Mouse (Mus musculus) midbrain, embryonic 12.5 days (tissue): Measurements from ENCODE around the gene Rnaset2b. TPM values are rescaled to one million over a fixed set of nuclear protein-coding genes. Genes with fewer than 3 reads are reported as not detected.
"Not testable (repeated sequence)": the region's sequence is repeated elsewhere in the genome, so short reads cannot be mapped to it uniquely, and the experiment has no call there.

Source experiments
- ATAC-seq: fragments of 200-750 bp; cut with Nextera tagmentation; 2 replicates; pipeline ENCODE4 v1.8.0; 2017; ENCODE audit warnings: low read depth, moderate TSS enrichment, moderate library complexity; ENCODE audit not compliant: low FRiP score
- H3K27ac ChIP-seq: fragments of 300-500 bp; sonication (generic); replicated peaks from 2 replicates; pipeline ENCODE4 v1.5.1; 2016; ENCODE audit warnings: mild to moderate bottlenecking
- H3K27me3 ChIP-seq: fragments of 300-500 bp; sonication (generic); 2 replicates; pipeline ENCODE4 v1.6.1; 2016; ENCODE audit warnings: mild to moderate bottlenecking
- H3K36me3 ChIP-seq: fragments of 300-500 bp; sonication (generic); 2 replicates; pipeline ENCODE4 v1.6.1; 2016
- H3K4me1 ChIP-seq: fragments of 300-500 bp; sonication (generic); 2 replicates; pipeline ENCODE4 v1.6.1; 2016
- H3K4me2 ChIP-seq: fragments of 300-500 bp; sonication (generic); replicated peaks from 2 replicates; pipeline ENCODE4 v1.6.1; 2016; ENCODE audit warnings: mild to moderate bottlenecking, moderate library complexity
- H3K4me3 ChIP-seq: fragments of 300-500 bp; sonication (generic); 2 replicates; pipeline ENCODE4 v1.5.1; 2016; ENCODE audit warnings: mild to moderate bottlenecking
- H3K9ac ChIP-seq: fragments of 300-500 bp; sonication (generic); replicated peaks from 2 replicates; pipeline ENCODE4 v1.6.1; 2016; ENCODE audit warnings: mild to moderate bottlenecking, moderate library complexity
- H3K9me3 ChIP-seq: fragments of 300-500 bp; sonication (generic); 2 replicates; pipeline ENCODE4 v1.6.1; 2016; ENCODE audit warnings: mild to moderate bottlenecking
- WGBS: fragments of 180-500 bp; shearing (Covaris S2); methylation state at CpG from one replicate; pipeline ENCODE4 v1.1.7; 2016; 5-methylcytosine and 5-hydroxymethylcytosine counted together
- polyA plus RNA-seq: library from polyadenylated mRNA; unstranded; fragments of >200 nt; fragmentation: Nextera tagmentation; extraction: Ambion mirVana; gene quantifications from 2 replicates; pipeline ENCODE4 v1.2.1, GENCODE M21; 2016

The Rnaset2b gene
- polyA plus RNA-seq, 1 experiment from 2014 or later = 97.5 TPM

- H3K4me2 ChIP-seq, H3K4me3 ChIP-seq, H3K9ac ChIP-seq, H3K27ac ChIP-seq, H3K9me3 ChIP-seq, H3K4me1 ChIP-seq, ATAC-seq, H3K27me3 ChIP-seq, H3K36me3 ChIP-seq: not testable (repeated sequence)
- WGBS = 67% methylated on average over 3 of the region's 6 CpGs
Measured at GRCm38 (mm10) chr17:7030622-7031174, 60.3 kb downstream of the Rnaset2b start.

GRCm38 (mm10) chr17:7033192-7034166, 63.0 kb downstream of the Rnaset2b start:
- H3K9me3 ChIP-seq, ATAC-seq, H3K4me1 ChIP-seq, H3K36me3 ChIP-seq, H3K4me3 ChIP-seq, H3K4me2 ChIP-seq, H3K27ac ChIP-seq, H3K9ac ChIP-seq, H3K27me3 ChIP-seq: not testable (repeated sequence)
- WGBS = 64% methylated on average over 3 of the region's 17 CpGs

Other genes starting within 250 kb of the Rnaset2b start
- gene Ezr, start 187.8 kb upstream of the Rnaset2b start, polyA plus RNA-seq = 53.2 and 60.8 TPM in 2 replicates
- 43.9 and 44.9 TPM in 2 replicates for gene Rsph3b, start 22.0 kb upstream of the Rnaset2b start, polyA plus RNA-seq
- 56.6 and 57.3 TPM in 2 replicates for gene Tagap1, start 9.5 kb upstream of the Rnaset2b start, polyA plus RNA-seq
- 0.36 TPM in 1 of 2 replicates, not detected in the other for gene Gm49721, start 8.3 kb downstream of the Rnaset2b start, polyA plus RNA-seq
- not detected in 2 replicates for gene Gm1604a, start 54.9 kb downstream of the Rnaset2b start, polyA plus RNA-seq
- 29.6 and 30.9 TPM in 2 replicates for gene Rps6ka2, start 199.5 kb downstream of the Rnaset2b start, polyA plus RNA-seq